Mouse (Mus musculus) erythroid progenitor cell, adult 5-6 weeks (primary cell): Measurements from ENCODE around the gene Apeh. TPM values are rescaled to one million over a fixed set of nuclear protein-coding genes. Genes with fewer than 3 reads are reported as not detected.
A peak's percentile ranks its signal among the peaks of the same experiment; 100 is the strongest.

Experiments used
- ATAC-seq: replicated peaks from 2 replicates; pipeline ENCODE4 v1.8.0; 2016; ENCODE audit warnings: moderate number of reproducible peaks, mild to moderate bottlenecking, moderate TSS enrichment, inconsistent platforms; ENCODE audit not compliant: poor library complexity, low FRiP score, severe bottlenecking
- total RNA-seq, 2 experiments: library from RNA; stranded (forward) in 1 of 2; stranded (reverse) in 1 of 2; fragments of 150-400 nt in 1 of 2; fragments of 186-747, 209-891 nt in 1 of 2; gene quantifications; 2 replicates each; pipeline versions ENCODE4 v1.2.3 to v1.2.4; 2015 to 2017; ENCODE audit warnings: low replicate concordance in 2 of 2

Gene Apeh
- total RNA-seq, 2 experiments from 2014 or later, result 389 to 497 TPM

GRCm38 (mm10) chr9:108121170-108121969, 27.0 kb upstream of the Apeh start:
- no peak for ATAC-seq

- ATAC-seq, result no peak
Observed at GRCm38 (mm10) chr9:108120671-108121070, 26.3 kb upstream of the Apeh start.

DNA sequence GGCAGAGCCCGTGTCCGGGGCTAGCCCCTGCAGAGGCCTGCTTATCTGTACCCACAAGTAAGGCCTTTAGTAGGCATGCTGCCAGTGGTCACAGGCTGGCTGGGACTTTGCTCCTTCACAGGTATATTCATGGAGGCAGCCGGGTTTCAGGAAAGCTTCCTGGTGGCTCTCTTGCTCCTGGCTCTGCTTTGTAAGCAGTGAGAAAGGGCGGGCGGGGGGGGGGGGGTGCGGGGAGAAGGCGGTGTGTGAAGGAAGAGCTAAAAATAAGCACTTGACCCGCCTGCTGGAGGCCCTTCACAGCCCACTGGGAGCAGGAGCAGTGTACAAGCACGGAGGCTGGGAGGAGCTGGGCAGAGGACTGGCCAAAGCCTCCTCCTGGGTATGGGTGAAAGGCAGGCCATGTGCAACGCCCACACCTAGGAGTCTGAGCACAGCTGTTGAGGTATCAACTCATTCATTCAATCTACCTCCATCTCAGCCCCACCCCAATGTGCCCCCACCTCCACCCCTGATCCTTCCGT, 25.5 kb upstream of the Apeh start:
- ATAC-seq, result no peak

DNA sequence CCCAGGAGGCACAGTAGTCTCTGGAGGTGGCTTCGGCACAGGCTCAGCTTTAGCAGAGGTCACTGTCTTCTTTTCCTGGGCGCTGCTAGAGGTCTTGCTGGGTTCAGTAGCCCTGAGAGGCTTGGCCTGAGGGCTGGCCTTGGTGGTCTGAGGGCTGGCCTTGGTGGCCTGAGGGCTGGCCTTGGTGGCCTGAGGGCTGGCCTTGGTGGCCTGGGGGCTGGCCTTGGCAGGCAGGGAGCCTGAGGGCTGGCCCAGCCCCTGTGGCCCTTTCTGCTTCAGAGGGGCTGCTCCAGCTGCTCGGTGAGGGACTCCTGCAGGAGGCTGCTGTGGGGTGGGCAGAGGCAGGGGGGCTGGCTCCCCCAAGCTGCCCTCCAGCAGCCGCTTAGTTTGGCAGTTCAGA, 22.7 kb upstream of the Apeh start:
- ATAC-seq, result no peak

- ATAC-seq, result no peak
Observed at GRCm38 (mm10) chr9:108115290-108116077, 21.1 kb upstream of the Apeh start.

DNA sequence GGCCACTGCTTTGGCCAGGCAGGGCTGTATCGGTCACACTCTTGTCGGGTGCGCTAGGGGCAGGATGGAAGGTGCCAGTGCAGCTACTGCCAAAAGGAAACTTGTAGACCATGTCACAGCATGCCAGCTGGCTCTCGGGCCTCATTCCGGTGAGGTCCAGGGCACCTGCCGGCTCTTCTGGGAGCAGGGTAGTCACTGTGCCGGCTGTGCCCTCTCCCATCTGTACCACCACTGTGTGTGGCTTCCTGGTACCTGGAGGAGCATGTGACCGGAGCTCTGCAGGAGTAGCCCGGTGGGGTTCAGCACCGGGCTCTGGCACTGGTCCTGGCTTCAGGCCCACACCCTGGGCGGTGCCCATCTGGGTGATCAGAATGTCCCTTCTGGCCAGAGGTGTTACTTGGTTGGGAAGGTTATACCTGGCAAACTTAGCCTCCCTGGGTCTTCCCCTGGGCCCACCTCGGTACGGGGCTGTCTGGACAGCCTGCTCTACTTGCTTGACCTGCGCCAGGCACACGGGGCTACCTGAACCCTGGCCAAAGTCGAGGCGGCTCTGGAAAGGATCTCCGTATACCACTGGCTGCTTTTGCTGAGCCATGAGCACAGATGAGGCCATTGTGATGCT, 18.4 kb upstream of the Apeh start:
- no peak for ATAC-seq

DNA sequence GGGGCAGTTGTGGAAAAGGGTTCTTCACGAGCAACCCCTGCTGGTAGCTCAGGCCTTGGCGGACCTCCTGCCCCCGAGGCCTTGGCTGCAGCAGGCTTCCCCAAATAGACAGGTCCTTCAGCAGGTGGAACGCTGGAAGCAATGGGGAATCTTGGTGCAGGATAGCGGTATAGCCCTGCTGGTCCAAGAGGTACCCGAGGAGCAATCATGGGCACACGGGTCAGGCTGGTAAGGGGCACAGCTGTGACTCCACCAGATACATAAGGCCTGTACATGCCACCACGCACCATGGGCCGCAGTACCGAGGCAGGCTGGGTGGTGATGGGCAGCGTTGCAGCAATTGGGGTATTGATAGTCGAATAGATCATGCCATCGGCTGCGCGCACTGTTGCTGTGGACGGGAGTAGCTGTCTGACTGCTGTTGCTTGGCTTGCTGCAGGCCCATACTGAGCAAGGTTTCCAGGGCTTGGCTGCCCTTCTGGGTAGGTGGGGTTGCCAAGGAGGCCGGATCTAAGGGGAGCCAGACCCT, 17.3 kb upstream of the Apeh start:
- ATAC-seq, result no peak

DNA sequence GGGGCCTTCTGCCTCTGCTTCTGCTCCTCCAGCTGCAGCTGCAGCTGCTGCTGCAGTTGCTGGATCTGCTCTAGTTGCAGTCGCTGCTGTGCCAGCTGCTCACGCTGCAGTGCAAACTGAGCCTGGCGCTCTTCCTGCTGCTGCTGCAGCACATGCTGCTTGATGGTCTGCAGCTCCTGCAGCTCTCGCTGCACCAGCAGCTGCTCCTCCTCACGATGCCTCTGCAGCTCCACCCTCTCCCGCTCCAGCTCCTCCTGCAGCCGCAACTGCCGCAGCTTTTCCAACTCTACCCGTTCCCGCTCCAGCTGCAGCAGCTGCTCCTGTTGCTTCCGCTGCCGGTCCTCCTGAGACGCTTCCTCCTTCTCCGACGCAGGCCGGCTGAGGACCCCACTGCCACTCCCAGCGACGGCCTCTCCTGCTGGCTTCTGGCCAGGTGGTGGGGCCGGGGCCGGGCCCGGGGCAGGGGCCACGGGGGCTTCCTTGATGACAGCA, 16.7 kb upstream of the Apeh start:
- ATAC-seq, result no peak

DNA sequence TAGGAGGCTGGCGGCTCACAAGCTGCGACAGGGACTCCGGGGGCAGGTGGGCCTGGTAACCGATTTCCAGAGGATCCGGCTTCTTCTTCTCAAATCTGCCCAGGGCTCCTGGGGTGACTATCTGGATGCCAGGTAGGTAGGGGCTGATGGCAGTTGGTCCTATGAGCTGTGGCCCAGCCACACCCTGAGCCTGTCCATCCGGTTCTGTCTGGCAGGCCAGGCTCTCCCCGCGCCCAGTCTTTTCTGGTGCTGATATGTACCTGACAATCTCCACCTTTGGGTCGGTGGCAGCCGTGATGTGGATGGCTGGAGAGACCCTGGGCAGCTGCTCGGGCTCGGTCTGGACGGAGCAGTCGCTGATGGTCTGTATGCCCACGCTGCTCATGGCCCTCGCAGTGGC, 15.8 kb upstream of the Apeh start:
- ATAC-seq, result no peak

GRCm38 (mm10) chr9:108107867-108108266, 13.5 kb upstream of the Apeh start:
- no peak for ATAC-seq

GRCm38 (mm10) chr9:108106090-108106489, 11.7 kb upstream of the Apeh start:
- ATAC-seq, result no peak

GRCm38 (mm10) chr9:108105549-108105863, 11.1 kb upstream of the Apeh start:
- ATAC-seq, result no peak

- ATAC-seq, result peak; percentile 37
Observed at GRCm38 (mm10) chr9:108104766-108105548, 10.6 kb upstream of the Apeh start.

GRCm38 (mm10) chr9:108099619-108100018, 5.2 kb upstream of the Apeh start:
- ATAC-seq, result no peak

GRCm38 (mm10) chr9:108095949-108096712, 1.7 kb upstream of the Apeh start:
- peak; percentile 21; the same call in 1 of the 2 replicates for ATAC-seq

DNA sequence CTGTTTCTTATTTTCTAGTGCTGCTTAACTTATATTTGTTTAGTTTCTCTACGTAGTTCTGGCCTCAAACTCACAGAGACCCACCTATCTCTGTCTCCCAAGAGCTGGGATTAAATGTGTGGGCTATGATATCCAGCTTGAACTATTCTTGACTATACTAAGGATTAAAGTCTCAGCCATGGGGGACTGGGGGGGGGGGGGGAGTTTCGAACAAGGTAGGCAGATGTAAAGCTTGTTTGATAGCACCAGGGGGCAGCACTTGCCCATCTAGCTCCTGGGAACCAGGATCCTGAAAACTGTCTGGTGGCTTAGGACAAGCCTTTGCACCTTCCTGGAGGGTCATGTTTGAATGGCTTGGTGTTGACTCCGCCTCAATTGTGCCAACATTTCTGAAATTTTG, 1.1 kb upstream of the Apeh start:
- ATAC-seq, result peak; percentile 47

DNA sequence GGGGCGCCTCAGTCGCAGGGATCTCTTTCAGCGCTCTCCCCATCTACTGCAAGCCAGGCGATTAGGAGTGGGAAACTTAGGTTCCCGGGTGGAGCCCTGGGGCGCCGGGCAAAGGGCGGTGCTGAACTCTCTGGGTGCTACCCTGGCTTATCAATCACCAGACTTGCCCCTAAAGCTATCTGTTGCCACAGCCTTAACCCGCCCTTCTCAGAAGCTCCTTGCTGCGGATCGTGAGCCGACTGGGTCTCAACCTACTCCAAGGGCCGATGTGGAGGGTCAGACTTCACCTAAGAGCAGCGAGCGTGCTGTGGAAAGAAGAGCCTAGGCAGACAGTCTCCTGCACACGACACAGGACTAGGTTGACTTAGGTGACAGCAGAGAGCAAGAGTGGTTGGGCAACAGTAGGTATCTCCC, 599 bp upstream of the Apeh start:
- peak; percentile 76 for ATAC-seq

- ATAC-seq, result no peak
Observed at GRCm38 (mm10) chr9:108093586-108093985, 820 bp downstream of the Apeh start.
